Mouse (Mus musculus) heart, embryonic 15.5 days (tissue): ENCODE results near the gene Wdtc1. TPM values are rescaled to one million over a fixed set of nuclear protein-coding genes. Genes with fewer than 3 reads are reported as not detected.

Source experiments
- ATAC-seq: fragments of 200-750 bp; cut with Nextera tagmentation; replicated peaks from 2 replicates; pipeline ENCODE4 v1.8.0; 2017; ENCODE audit warnings: low read depth, moderate TSS enrichment; ENCODE audit not compliant: insufficient number of reproducible peaks, insufficient read depth, low FRiP score
- H3K27ac ChIP-seq: fragments of 300-500 bp; sonication (generic); 2 replicates; pipeline ENCODE4 v1.5.1; 2015; ENCODE audit warnings: mild to moderate bottlenecking, inconsistent platforms
- H3K27me3 ChIP-seq: fragments of 300-500 bp; sonication (generic); 2 replicates; pipeline ENCODE4 v1.6.1; 2015; ENCODE audit warnings: inconsistent platforms
- H3K36me3 ChIP-seq: fragments of 300-500 bp; sonication (generic); 2 replicates; pipeline ENCODE4 v1.6.1; 2015; ENCODE audit warnings: mild to moderate bottlenecking, inconsistent platforms
- H3K4me1 ChIP-seq: fragments of 300-500 bp; sonication (generic); replicated peaks from 2 replicates; pipeline ENCODE4 v1.6.1; 2015; ENCODE audit warnings: inconsistent platforms
- H3K4me2 ChIP-seq: fragments of 300-500 bp; sonication (generic); 2 replicates; pipeline ENCODE4 v1.6.1; 2015; ENCODE audit warnings: inconsistent platforms, mild to moderate bottlenecking, moderate library complexity
- H3K4me3 ChIP-seq: fragments of 300-500 bp; sonication (generic); 2 replicates; pipeline ENCODE4 v1.5.1; 2015; ENCODE audit warnings: mild to moderate bottlenecking, inconsistent platforms
- H3K9ac ChIP-seq: fragments of 300-500 bp; sonication (generic); 2 replicates; pipeline ENCODE4 v1.6.1; 2015; ENCODE audit warnings: mild to moderate bottlenecking, inconsistent platforms
- H3K9me3 ChIP-seq: fragments of 300-500 bp; sonication (generic); replicated peaks from 2 replicates; pipeline ENCODE4 v1.6.1; 2016; ENCODE audit warnings: inconsistent platforms
- WGBS: fragments of 180-500 bp; shearing (Covaris S2); methylation state at CpG from one replicate; pipeline ENCODE4 v1.1.7; 2015; ENCODE audit warnings: mixed read lengths; 5-methylcytosine and 5-hydroxymethylcytosine counted together
- polyA plus RNA-seq: library from polyadenylated mRNA; unstranded; fragments of >200 nt; fragmentation: Nextera tagmentation; extraction: Ambion mirVana; gene quantifications from 2 replicates; pipeline ENCODE4 v1.2.1, GENCODE M21; 2015

Wdtc1 gene
- 11.4 and 14.3 TPM in 2 replicates for polyA plus RNA-seq

- H3K4me3 ChIP-seq: no peak within 1 kb of the TSS
- no peak within 1 kb of the TSS for H3K4me2 ChIP-seq
- H3K9me3 ChIP-seq: no peaks in the 10 kb centered on the region
- no peaks in the 10 kb centered on the region for H3K36me3 ChIP-seq
- H3K27me3 ChIP-seq: no peaks in the 10 kb centered on the region
- H3K9ac ChIP-seq: no peak within 1 kb of the TSS
- no peak within 1 kb of the TSS for H3K27ac ChIP-seq
- no peaks in the 10 kb centered on the region for H3K4me1 ChIP-seq
- 85% methylated on average over 23 of the region's 23 CpGs for WGBS
- ATAC-seq: no peak
These were observed at the start of gene Wdtc1 for GRCm38 (mm10) chr4:133353367-133354365. Wdtc1 (minus strand) TSS chr4:133353481.

- WGBS: 22% methylated on average over 13 of the region's 13 CpGs
- no peak overlapping the region for H3K9ac ChIP-seq
- H3K36me3 ChIP-seq: no peaks in the 10 kb centered on the region
- H3K27ac ChIP-seq: 0 out of 2 replicates have a peak overlapping the region, but pooled peaks have one; percentile 28
- no peaks in the 10 kb centered on the region for H3K27me3 ChIP-seq
- H3K4me2 ChIP-seq: 0 out of 2 replicates have a peak overlapping the region, but pooled peaks have one; percentile 10
- no peak overlapping the region for H3K4me3 ChIP-seq
- H3K4me1 ChIP-seq: peaks cover 53% of the 10 kb centered on the region
- ATAC-seq: no peak
- H3K9me3 ChIP-seq: no peaks in the 10 kb centered on the region
These were observed 48.7 kb upstream of the Wdtc1 start for GRCm38 (mm10) chr4:133402011-133402410.

- Histone ChIP-seq H3K36me3 (no peaks in the 10 kb centered on the region), H3K4me2 (no peak overlapping the region), H3K4me3 (no peak overlapping the region), H3K9me3 (no peaks in the 10 kb centered on the region), H3K9ac (no peak overlapping the region), H3K4me1 (peaks cover 56% of the 10 kb centered on the region), H3K27me3 (no peaks in the 10 kb centered on the region), H3K27ac (0 out of 2 replicates have a peak overlapping the region, but pooled peaks have one; percentile 35)
- ATAC-seq: no peak
- WGBS: 47% methylated on average over 7 of the region's 7 CpGs
These were observed 46.8 kb upstream of the Wdtc1 start for GRCm38 (mm10) chr4:133400098-133400497.

GRCm38 (mm10) chr4:133399509-133399908 lies 46.2 kb upstream of the Wdtc1 start:
- Histone ChIP-seq H3K4me1 (peaks cover 62% of the 10 kb centered on the region), H3K36me3 (no peaks in the 10 kb centered on the region), H3K4me3 (no peak overlapping the region), H3K27me3 (no peaks in the 10 kb centered on the region), H3K9ac (no peak overlapping the region), H3K27ac (no peak overlapping the region; the same call in 1 of the 2 replicates), H3K4me2 (no peak overlapping the region), H3K9me3 (no peaks in the 10 kb centered on the region)
- ATAC-seq: no peak
- WGBS: 77% methylated on average over 6 of the region's 6 CpGs

- H3K4me2 ChIP-seq: no peak overlapping the region
- no peak overlapping the region for H3K9ac ChIP-seq
- H3K4me3 ChIP-seq: no peak overlapping the region
- peaks cover 68% of the 10 kb centered on the region for H3K4me1 ChIP-seq
- H3K27ac ChIP-seq: no peak overlapping the region
- 69% methylated on average over 5 of the region's 5 CpGs for WGBS
- H3K27me3 ChIP-seq: no peaks in the 10 kb centered on the region
- H3K9me3 ChIP-seq: no peaks in the 10 kb centered on the region
- ATAC-seq: no peak
- no peaks in the 10 kb centered on the region for H3K36me3 ChIP-seq
These were observed 45.3 kb upstream of the Wdtc1 start for GRCm38 (mm10) chr4:133398619-133399018.

- ATAC-seq: no peak
- H3K36me3 ChIP-seq: no peaks in the 10 kb centered on the region
- H3K4me2 ChIP-seq: no peak overlapping the region
- no peak overlapping the region for H3K9ac ChIP-seq
- WGBS: 64% methylated on average over 8 of the region's 8 CpGs
- H3K27me3 ChIP-seq: no peaks in the 10 kb centered on the region
- peaks cover 68% of the 10 kb centered on the region for H3K4me1 ChIP-seq
- no peak overlapping the region for H3K4me3 ChIP-seq
- H3K9me3 ChIP-seq: no peaks in the 10 kb centered on the region
- peak overlapping the region; percentile 18; the same call in 1 of the 2 replicates for H3K27ac ChIP-seq
These were observed 44.7 kb upstream of the Wdtc1 start for GRCm38 (mm10) chr4:133397961-133398360.

GRCm38 (mm10) chr4:133397299-133397698 lies 44.0 kb upstream of the Wdtc1 start:
- Histone ChIP-seq H3K27me3 (no peaks in the 10 kb centered on the region), H3K4me1 (peaks cover 68% of the 10 kb centered on the region), H3K36me3 (no peaks in the 10 kb centered on the region), H3K27ac (no peak overlapping the region), H3K9me3 (no peaks in the 10 kb centered on the region), H3K9ac (no peak overlapping the region), H3K4me3 (no peak overlapping the region), H3K4me2 (no peak overlapping the region)
- WGBS: 44% methylated on average over 5 of the region's 5 CpGs
- ATAC-seq: no peak

- Histone ChIP-seq H3K9ac (no peak overlapping the region), H3K27me3 (no peaks in the 10 kb centered on the region), H3K36me3 (no peaks in the 10 kb centered on the region), H3K9me3 (no peaks in the 10 kb centered on the region), H3K4me1 (peaks cover 73% of the 10 kb centered on the region), H3K27ac (no peak overlapping the region), H3K4me3 (no peak overlapping the region), H3K4me2 (no peak overlapping the region)
- WGBS: 79% methylated on average over 2 of the region's 2 CpGs
- ATAC-seq: no peak
These were observed 42.8 kb upstream of the Wdtc1 start for GRCm38 (mm10) chr4:133396079-133396478.

GRCm38 (mm10) chr4:133394981-133395573 lies 41.8 kb upstream of the Wdtc1 start:
- H3K9me3 ChIP-seq: no peaks in the 10 kb centered on the region
- WGBS: 64% methylated on average over 4 of the region's 4 CpGs
- no peaks in the 10 kb centered on the region for H3K36me3 ChIP-seq
- no peak overlapping the region for H3K9ac ChIP-seq
- no peaks in the 10 kb centered on the region for H3K27me3 ChIP-seq
- no peak overlapping the region for H3K4me3 ChIP-seq
- no peak for ATAC-seq
- no peak overlapping the region for H3K4me2 ChIP-seq
- peaks cover 79% of the 10 kb centered on the region for H3K4me1 ChIP-seq
- H3K27ac ChIP-seq: no peak overlapping the region

- Histone ChIP-seq H3K9me3 (no peaks in the 10 kb centered on the region), H3K4me2 (no peak overlapping the region), H3K36me3 (no peaks in the 10 kb centered on the region), H3K9ac (no peak overlapping the region), H3K27me3 (no peaks in the 10 kb centered on the region), H3K4me3 (no peak overlapping the region), H3K4me1 (peaks cover 57% of the 10 kb centered on the region), H3K27ac (peak overlapping the region; percentile 76)
- 65% methylated on average over 18 of the region's 18 CpGs for WGBS
- ATAC-seq: no peak
These were observed 38.1 kb upstream of the Wdtc1 start for GRCm38 (mm10) chr4:133391185-133392040.

- no peak overlapping the region for H3K4me3 ChIP-seq
- peaks cover 49% of the 10 kb centered on the region for H3K4me1 ChIP-seq
These were observed 37.3 kb upstream of the Wdtc1 start for GRCm38 (mm10) chr4:133390585-133390984.

More at GRCm38 (mm10) chr4:133390585-133390984, 37.3 kb upstream of the Wdtc1 start:
- Histone ChIP-seq H3K27me3 (no peaks in the 10 kb centered on the region), H3K9ac (no peak overlapping the region), H3K4me2 (no peak overlapping the region), H3K36me3 (no peaks in the 10 kb centered on the region), H3K9me3 (no peaks in the 10 kb centered on the region), H3K27ac (peak overlapping the region; percentile 76)
- no peak for ATAC-seq
- WGBS: 81% methylated on average over 6 of the region's 6 CpGs
